Comparison of ENCODE assay signal across 20 mouse cellular contexts in the genomic region with DNA sequence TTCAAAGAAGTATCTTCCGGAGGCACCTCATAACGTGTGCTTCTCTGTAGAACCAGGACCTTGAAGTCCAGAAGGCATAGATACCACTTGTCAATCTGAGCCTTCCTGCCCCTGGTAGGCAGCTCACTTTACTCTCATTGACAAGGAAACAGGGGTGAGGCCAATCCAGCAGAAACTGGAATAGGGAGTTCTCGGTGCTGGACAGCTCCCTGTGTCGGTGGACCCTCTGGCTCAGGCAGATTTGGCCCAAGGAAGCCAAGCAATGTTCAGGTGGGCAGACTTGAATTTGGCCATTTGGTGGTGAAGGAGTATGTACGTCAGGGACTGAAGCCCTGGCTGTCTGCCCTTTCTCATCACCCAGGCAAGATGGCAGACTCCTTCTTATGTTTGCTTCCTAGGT.
DNase-seq lines count a peak whose midpoint lies in the region; ATAC-seq and TF ChIP-seq lines count a peak whose summit lies in the region.
"Had no signal": no experiment of that assay in that cellular context is flagged by ENCODE, and none has a peak within 500 bp of the region (broad histone marks: within the 10 kb centered on the region; RNA-seq: fewer than 3 reads in every experiment).

No protein-coding gene starts in this region.

- H3K27ac ChIP-seq in hindbrain, embryonic 11.5 days (ENCODE audit: low read depth, low read length): no peak overlapping the region
- no peak overlapping the region for H3K27ac ChIP-seq in hindbrain, embryonic 14.5 days
- no peak overlapping the region for H3K27ac ChIP-seq in limb, embryonic 11.5 days (replicated peaks; ENCODE audit: low read depth, low read length)
- H3K27ac ChIP-seq in cerebellum, adult 2 months (ENCODE audit: insufficient read depth, low read length): no peak overlapping the region
- H3K27ac ChIP-seq in heart, embryonic 11.5 days (ENCODE audit: low read depth, low read length): no peak overlapping the region
- H3K27ac ChIP-seq: forebrain, embryonic 15.5 days; gastrocnemius, adult 2 months; kidney, embryonic 15.5 days; liver, embryonic 13.5 days had no signal

- WGBS in hindbrain, embryonic 11.5 days: 59% methylated on average over 5 of the region's 5 CpGs
- 70% methylated on average over 5 of the region's 5 CpGs for WGBS in hindbrain, embryonic 14.5 days
- 40% methylated on average over 5 of the region's 5 CpGs for WGBS in limb, embryonic 11.5 days
- 59% methylated on average over 5 of the region's 5 CpGs for WGBS in cerebellum, adult 2 months
- 37% methylated on average over 5 of the region's 5 CpGs for WGBS in heart, embryonic 11.5 days (ENCODE audit: insufficient replicate concordance)

- no peak for TF ChIP-seq POLR2A in cerebellum, adult 2 months (IDR thresholded peaks at IDR 0.05; ENCODE audit: borderline replicate concordance, insufficient read depth, low read length)

- no peak for ATAC-seq in hindbrain, embryonic 11.5 days (ENCODE audit: low FRiP score)
- no peak for ATAC-seq in hindbrain, embryonic 14.5 days (ENCODE audit: low FRiP score)
- ATAC-seq in limb, embryonic 11.5 days (ENCODE audit: insufficient number of reproducible peaks, low FRiP score, low TSS enrichment, low read depth): no peak
- ATAC-seq in heart, embryonic 11.5 days (replicated peaks; ENCODE audit: insufficient number of reproducible peaks, low FRiP score, low TSS enrichment): no peak
- ATAC-seq: forebrain, embryonic 15.5 days; lung, postnatal 0 days had no signal

- H3K4me1 ChIP-seq in hindbrain, embryonic 11.5 days (replicated peaks; ENCODE audit: control insufficient read depth, insufficient read depth, low read length): no peaks in the 10 kb centered on the region
- H3K4me1 ChIP-seq in hindbrain, embryonic 14.5 days (replicated peaks; ENCODE audit: control insufficient read depth, insufficient read depth, low read length): peaks cover 10% of the 10 kb centered on the region; the same call in 1 of the 2 replicates
- no peaks in the 10 kb centered on the region for H3K4me1 ChIP-seq in limb, embryonic 11.5 days (ENCODE audit: control insufficient read depth, insufficient read depth, low read length)
- no peaks in the 10 kb centered on the region for H3K4me1 ChIP-seq in cerebellum, adult 2 months (ENCODE audit: control insufficient read depth, insufficient read depth, low read length)
- H3K4me1 ChIP-seq in heart, embryonic 11.5 days (ENCODE audit: control insufficient read depth, insufficient read depth, low read length): no peaks in the 10 kb centered on the region
- H3K4me1 ChIP-seq: kidney, embryonic 15.5 days; liver, embryonic 13.5 days; megakaryocyte, embryonic 14.5 days had no signal

- H3K27me3 ChIP-seq in hindbrain, embryonic 11.5 days (ENCODE audit: control insufficient read depth, insufficient read depth, low read length): no peaks in the 10 kb centered on the region
- no peaks in the 10 kb centered on the region for H3K27me3 ChIP-seq in hindbrain, embryonic 14.5 days (ENCODE audit: control insufficient read depth, insufficient read depth, low read length)
- no peaks in the 10 kb centered on the region for H3K27me3 ChIP-seq in limb, embryonic 11.5 days (ENCODE audit: control insufficient read depth, insufficient read depth, low read length)
- H3K27me3 ChIP-seq in cerebellum, adult 2 months (ENCODE audit: control insufficient read depth, insufficient read depth, low read length): no peaks in the 10 kb centered on the region; the same call in 1 of the 2 replicates
- no peaks in the 10 kb centered on the region for H3K27me3 ChIP-seq in heart, embryonic 11.5 days (ENCODE audit: control insufficient read depth, insufficient read depth, low read length)
- H3K27me3 ChIP-seq: forebrain, embryonic 15.5 days; kidney, embryonic 15.5 days; liver, embryonic 13.5 days; megakaryocyte, embryonic 14.5 days had no signal

- no peak for TF ChIP-seq CTCF in cerebellum, adult 2 months (IDR thresholded peaks at IDR 0.05; ENCODE audit: borderline replicate concordance, insufficient read depth, low read depth, low read length)

- H3K36me3 ChIP-seq in hindbrain, embryonic 11.5 days (ENCODE audit: control insufficient read depth, insufficient read depth, low read length): no peaks in the 10 kb centered on the region
- no peaks in the 10 kb centered on the region for H3K36me3 ChIP-seq in hindbrain, embryonic 14.5 days (replicated peaks; ENCODE audit: control insufficient read depth, insufficient read depth)
- H3K36me3 ChIP-seq in limb, embryonic 11.5 days (ENCODE audit: control insufficient read depth, insufficient read depth, low read length): no peaks in the 10 kb centered on the region
- H3K36me3 ChIP-seq in heart, embryonic 11.5 days (ENCODE audit: control insufficient read depth, insufficient read depth, low read length): no peaks in the 10 kb centered on the region
- H3K36me3 ChIP-seq: forebrain, embryonic 15.5 days; G1E; kidney, embryonic 15.5 days; liver, embryonic 13.5 days had no signal

- no peaks in the 10 kb centered on the region for H3K9me3 ChIP-seq in hindbrain, embryonic 11.5 days (ENCODE audit: control insufficient read depth, low read length)
- H3K9me3 ChIP-seq in hindbrain, embryonic 14.5 days (ENCODE audit: control insufficient read depth, low read length): no peaks in the 10 kb centered on the region
- H3K9me3 ChIP-seq in limb, embryonic 11.5 days (ENCODE audit: control insufficient read depth, low read length): no peaks in the 10 kb centered on the region
- H3K9me3 ChIP-seq in heart, embryonic 11.5 days (replicated peaks; ENCODE audit: control insufficient read depth, low read length): no peaks in the 10 kb centered on the region
- H3K9me3 ChIP-seq: forebrain, embryonic 15.5 days; kidney, embryonic 15.5 days; liver, embryonic 13.5 days had no signal

- DNase-seq in hindbrain, embryonic 11.5 days (ENCODE audit: low spot score): peak; percentile 35
- no peak for DNase-seq in hindbrain, embryonic 14.5 days (ENCODE audit: low spot score)
- peak; percentile 30 for DNase-seq in ES-CJ7 (ENCODE audit: low read depth, low spot score)
- peak; percentile 60 for DNase-seq in embryo, embryonic 10.5 days (ENCODE audit: low spot score)
- DNase-seq in limb, embryonic 11.5 days (ENCODE audit: low spot score): peak; percentile 76
- no peak for DNase-seq in cerebellum, adult 2 months
- no peak for DNase-seq in left cerebral cortex, postnatal 10 days (ENCODE audit: extremely low spot score in 1 of 2, low spot score in 2 of 2)
- DNase-seq: adrenal gland, postnatal 10 days; B cell, adult 2 months; gastrocnemius, adult 2 months; heart, postnatal 14 days; layer of hippocampus, adult 9-11 months; liver, embryonic 13.5 days; thymus, postnatal 4 days had no signal

- no peak overlapping the region for H3K4me2 ChIP-seq in hindbrain, embryonic 11.5 days (replicated peaks; ENCODE audit: low read depth, low read length)
- H3K4me2 ChIP-seq in hindbrain, embryonic 14.5 days (replicated peaks): no peak overlapping the region
- no peak overlapping the region for H3K4me2 ChIP-seq in limb, embryonic 11.5 days (ENCODE audit: low read depth, severe bottlenecking)
- H3K4me2 ChIP-seq in heart, embryonic 11.5 days: no peak overlapping the region
- H3K4me2 ChIP-seq: forebrain, embryonic 15.5 days; kidney, embryonic 15.5 days; liver, embryonic 13.5 days had no signal

- no peak overlapping the region for H3K9ac ChIP-seq in hindbrain, embryonic 11.5 days (ENCODE audit: low read depth, low read length)
- H3K9ac ChIP-seq in hindbrain, embryonic 14.5 days: no peak overlapping the region
- no peak overlapping the region for H3K9ac ChIP-seq in limb, embryonic 11.5 days (ENCODE audit: low read length)
- no peak overlapping the region for H3K9ac ChIP-seq in heart, embryonic 11.5 days (ENCODE audit: low read depth, low read length)
- H3K9ac ChIP-seq: forebrain, embryonic 15.5 days; kidney, embryonic 15.5 days; liver, embryonic 13.5 days had no signal

- H3K4me3 ChIP-seq in hindbrain, embryonic 11.5 days (ENCODE audit: low read depth, low read length): no peak overlapping the region
- no peak overlapping the region for H3K4me3 ChIP-seq in hindbrain, embryonic 14.5 days (replicated peaks; ENCODE audit: low read length)
- H3K4me3 ChIP-seq in limb, embryonic 11.5 days (ENCODE audit: low read depth, low read length): no peak overlapping the region
- no peak overlapping the region for H3K4me3 ChIP-seq in cerebellum, adult 2 months (replicated peaks; ENCODE audit: insufficient read depth, low read depth, low read length)
- H3K4me3 ChIP-seq in heart, embryonic 11.5 days (ENCODE audit: low read depth, low read length): no peak overlapping the region
- H3K4me3 ChIP-seq: forebrain, embryonic 15.5 days; gastrocnemius, adult 2 months; kidney, embryonic 15.5 days; liver, embryonic 13.5 days; megakaryocyte, embryonic 14.5 days had no signal

- intact Hi-C loops in left cerebral cortex, postnatal 10 days (cut with DNase I): no loop called here

Comparison
In these comparisons a context has a peak if more than half of its experiments do, and no peak if none do; other contexts are left out.
1. DNase-seq: peak in hindbrain, embryonic 11.5 days (single experiment), ES-CJ7 (single experiment), embryo, embryonic 10.5 days (single experiment) and limb, embryonic 11.5 days (single experiment); none in hindbrain, embryonic 14.5 days (single experiment), cerebellum, adult 2 months (0 of 2) and left cerebral cortex, postnatal 10 days (0 of 2).